Mouse (Mus musculus) liver, embryonic 13.5 days (tissue): ENCODE data around the gene Erbb4. TPM values are rescaled to one million over a fixed set of nuclear protein-coding genes. Genes with fewer than 3 reads are reported as not detected.

ENCODE experiments used
- ATAC-seq: fragments of 200-750 bp; cut with Nextera tagmentation; 2 replicates; pipeline ENCODE4 v1.8.0; 2017; ENCODE audit warnings: low read depth, mild to moderate bottlenecking, moderate number of reproducible peaks, moderate library complexity
- DNase-seq: peaks from one replicate; pipeline ENCODE4 v3.0.0; 2022
- H3K27ac ChIP-seq: fragments of 300-500 bp; sonication (generic); 2 replicates; pipeline ENCODE4 v1.5.1; 2015; ENCODE audit warnings: moderate library complexity, mild to moderate bottlenecking, inconsistent platforms
- H3K27me3 ChIP-seq: fragments of 300-500 bp; sonication (generic); 2 replicates; pipeline ENCODE4 v1.6.1; 2015; ENCODE audit warnings: mild to moderate bottlenecking, inconsistent platforms
- H3K36me3 ChIP-seq: fragments of 300-500 bp; sonication (generic); 2 replicates; pipeline ENCODE4 v1.6.1; 2015; ENCODE audit warnings: mild to moderate bottlenecking, inconsistent platforms
- H3K4me1 ChIP-seq: fragments of 300-500 bp; sonication (generic); replicated peaks from 2 replicates; pipeline ENCODE4 v1.6.1; 2015; ENCODE audit warnings: inconsistent platforms
- H3K4me2 ChIP-seq: fragments of 300-500 bp; sonication (generic); 2 replicates; pipeline ENCODE4 v1.6.1; 2015; ENCODE audit warnings: inconsistent platforms, mild to moderate bottlenecking, moderate library complexity
- H3K4me3 ChIP-seq: fragments of 300-500 bp; sonication (generic); replicated peaks from 2 replicates; pipeline ENCODE4 v1.5.1; 2015; ENCODE audit warnings: mild to moderate bottlenecking, inconsistent platforms
- H3K9ac ChIP-seq: fragments of 300-500 bp; sonication (generic); 2 replicates; pipeline ENCODE4 v1.6.1; 2015; ENCODE audit warnings: mild to moderate bottlenecking, inconsistent platforms
- H3K9me3 ChIP-seq: fragments of 300-500 bp; sonication (generic); replicated peaks from 2 replicates; pipeline ENCODE4 v1.6.1; 2016; ENCODE audit warnings: inconsistent platforms
- WGBS: fragments of 180-500 bp; shearing (Covaris S2); methylation state at CpG from one replicate; pipeline ENCODE4 v1.1.7; 2015; ENCODE audit not compliant: insufficient replicate concordance; 5-methylcytosine and 5-hydroxymethylcytosine counted together
- polyA plus RNA-seq: library from polyadenylated mRNA; unstranded; fragments of >200 nt; fragmentation: Nextera tagmentation; extraction: Ambion mirVana; gene quantifications from 2 replicates; pipeline ENCODE4 v1.2.1, GENCODE M21; 2015

The Erbb4 gene
- polyA plus RNA-seq, 1 experiment from 2014 or later, result not detected

DNA sequence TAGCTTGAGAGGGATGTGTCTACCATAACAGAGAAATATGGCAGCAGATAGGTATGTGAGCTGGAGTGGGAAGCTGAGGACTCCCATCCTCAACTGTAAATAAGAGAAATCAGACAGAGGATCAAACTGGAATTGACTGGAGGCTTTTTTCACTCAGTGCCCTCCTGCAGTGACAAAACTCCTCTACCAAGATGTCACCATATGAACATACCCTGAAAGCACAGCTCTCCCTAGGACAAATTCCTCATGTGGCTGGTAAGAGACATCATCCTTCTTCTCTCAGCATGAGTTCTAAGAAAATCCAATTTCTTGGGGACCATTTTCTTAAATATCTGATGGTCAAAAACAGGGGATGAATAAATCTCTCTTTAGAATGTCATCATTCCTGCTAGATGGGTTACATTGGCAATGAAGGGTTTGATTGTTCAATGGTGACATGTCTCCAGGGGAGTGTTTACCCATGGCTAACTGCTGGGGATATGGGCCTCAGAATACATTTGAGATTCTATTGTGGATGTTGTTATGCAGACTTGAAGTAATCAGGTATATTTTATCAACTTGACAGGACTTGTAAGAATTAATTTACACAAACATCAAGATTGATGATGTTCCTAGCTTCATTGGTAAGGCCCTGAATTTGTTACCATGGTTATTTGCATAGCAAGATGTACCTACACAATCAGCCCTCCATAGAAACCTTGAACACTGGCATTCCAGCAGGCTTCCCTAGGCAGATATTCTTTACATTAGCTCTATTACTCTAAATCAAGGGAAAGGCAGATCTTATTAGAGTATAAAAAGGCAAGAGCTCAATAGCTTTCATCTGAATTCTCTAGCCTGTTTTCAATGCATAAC, 1083.5 kb downstream of the Erbb4 start:
- no peak overlapping the region for H3K4me2 ChIP-seq
- H3K4me1 ChIP-seq, result no peaks in the 10 kb centered on the region
- H3K4me3 ChIP-seq, result no peak overlapping the region
- no peaks in the 10 kb centered on the region for H3K36me3 ChIP-seq
- no peak overlapping the region for H3K9ac ChIP-seq
- H3K9me3 ChIP-seq, result no peaks in the 10 kb centered on the region
- ATAC-seq, result no peak
- DNase-seq, result no peak
- H3K27me3 ChIP-seq, result no peaks in the 10 kb centered on the region
- H3K27ac ChIP-seq, result no peak overlapping the region

DNA sequence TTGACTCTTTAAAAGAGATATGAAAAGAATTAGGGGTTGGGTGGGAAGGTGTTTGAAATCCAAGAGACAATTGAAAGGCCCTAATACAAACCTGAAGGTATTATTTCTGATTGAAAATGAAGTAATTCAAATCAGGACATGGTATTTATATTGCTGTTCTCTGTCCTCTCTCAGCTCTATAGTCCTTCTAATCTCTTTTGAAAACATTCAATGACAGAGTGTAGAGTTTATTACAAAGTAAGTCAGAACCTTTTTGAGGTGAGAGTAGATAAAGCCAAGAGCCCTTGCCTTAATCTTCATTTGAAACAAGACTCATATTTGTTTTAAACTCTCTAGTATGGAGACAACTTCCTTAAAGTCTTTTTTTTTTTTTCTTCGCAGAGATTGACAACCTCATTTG, 1087.8 kb downstream of the Erbb4 start:
- 70% methylated on average over 1 of the region's 1 CpGs for WGBS
- Histone ChIP-seq H3K4me1 (no peaks in the 10 kb centered on the region), H3K27ac (no peak overlapping the region), H3K4me3 (no peak overlapping the region), H3K36me3 (no peaks in the 10 kb centered on the region), H3K27me3 (no peaks in the 10 kb centered on the region), H3K9ac (no peak overlapping the region), H3K4me2 (no peak overlapping the region), H3K9me3 (no peaks in the 10 kb centered on the region)
- no peak for DNase-seq
- no peak for ATAC-seq

DNA sequence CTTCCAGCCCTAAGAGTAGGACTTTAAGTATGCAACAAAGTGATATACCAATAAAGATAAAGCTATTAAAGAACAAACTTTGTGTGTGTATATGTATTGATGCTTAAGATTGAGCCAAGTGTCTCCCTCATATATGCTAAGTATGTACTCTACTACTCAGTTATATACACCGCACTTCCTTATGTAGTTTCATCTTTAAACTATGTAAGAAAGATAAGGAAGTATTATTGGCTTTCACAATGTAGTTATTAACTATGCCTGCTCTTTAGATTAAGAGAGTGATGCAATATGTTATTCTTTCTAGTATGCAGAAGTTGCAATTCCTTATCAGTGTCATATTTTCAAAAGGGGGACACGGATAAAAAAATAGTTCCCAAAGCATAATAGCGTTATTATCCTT, 1088.2 kb downstream of the Erbb4 start:
- Histone ChIP-seq H3K27ac (no peak overlapping the region), H3K4me3 (no peak overlapping the region), H3K9ac (no peak overlapping the region), H3K36me3 (no peaks in the 10 kb centered on the region), H3K4me1 (no peaks in the 10 kb centered on the region), H3K4me2 (no peak overlapping the region), H3K9me3 (no peaks in the 10 kb centered on the region), H3K27me3 (no peaks in the 10 kb centered on the region)
- DNase-seq (no peak), ATAC-seq (no peak)
- WGBS, result 57% methylated on average over 3 of the region's 3 CpGs
